Mouse (Mus musculus) cortical plate, adult 2 months (tissue): Measurements from ENCODE around the gene Cltb. TPM values are rescaled to one million over a fixed set of nuclear protein-coding genes. Genes with fewer than 3 reads are reported as not detected.
A peak's percentile ranks its signal among the peaks of the same experiment; 100 is the strongest.

Source experiments
- H3K27ac ChIP-seq: fragments of 200-500 bp; 2 replicates; pipeline ENCODE4 v1.5.1; 2012; ENCODE audit warnings: low read length, control low read depth, inconsistent platforms; ENCODE audit not compliant: insufficient read depth
- H3K4me1 ChIP-seq: fragments of 200-500 bp; 2 replicates; pipeline ENCODE4 v1.6.1; 2011; ENCODE audit warnings: low read length; ENCODE audit not compliant: control insufficient read depth, insufficient read depth
- H3K4me3 ChIP-seq: fragments of 200-500 bp; 2 replicates; pipeline ENCODE4 v1.5.1; 2011; ENCODE audit warnings: mild to moderate bottlenecking, low read length, control low read depth; ENCODE audit not compliant: insufficient read depth
- CTCF ChIP-seq: fragments of 200-500 bp; IDR thresholded peaks from 2 replicates; pipeline ENCODE4 v1.5.1; 2011; ENCODE audit warnings: mild to moderate bottlenecking, control low read depth, low read length; ENCODE audit not compliant: insufficient read depth; ENCODE audit errors: extremely low read depth
- POLR2A ChIP-seq: fragments of 200-500 bp; IDR thresholded peaks from 2 replicates; pipeline ENCODE4 v1.6.1; 2011; ENCODE audit warnings: mild to moderate bottlenecking, low read length, control low read depth; ENCODE audit not compliant: insufficient read depth; ENCODE audit errors: extremely low read depth
- polyA plus RNA-seq: library from polyadenylated mRNA; depleted of rRNA; stranded (reverse); fragments of >200 nt; gene quantifications from 2 replicates; pipeline ENCODE4 v1.2.3, GENCODE M21; 2012

Cltb gene
- polyA plus RNA-seq, 1 experiment: 289 TPM

- no peak for TF ChIP-seq CTCF
- no peak for TF ChIP-seq POLR2A
- H3K27ac ChIP-seq: no peak overlapping the region
These were observed 14.9 kb downstream of the Cltb start for GRCm38 (mm10) chr13:54596107-54596690.

GRCm38 (mm10) chr13:54593617-54594016 is 17.5 kb downstream of the Cltb start:
- TF ChIP-seq POLR2A: 0 out of 2 replicates have a peak, but pooled peaks have one; percentile 8
- no peak for TF ChIP-seq CTCF
- Histone ChIP-seq H3K27ac (no peak overlapping the region), H3K4me3 (no peak overlapping the region)

More at GRCm38 (mm10) chr13:54596107-54596690, 14.9 kb downstream of the Cltb start:
- peaks cover 5% of the 10 kb centered on the region; the same call in 1 of the 2 replicates for H3K4me1 ChIP-seq
- H3K4me3 ChIP-seq: no peak overlapping the region

GRCm38 (mm10) chr13:54591776-54592356 is 19.3 kb downstream of the Cltb start:
- Histone ChIP-seq H3K4me3 (peak overlapping the region; percentile 49), H3K4me1 (peaks cover 5% of the 10 kb centered on the region; the same call in 1 of the 2 replicates), H3K27ac (no peak overlapping the region)
- TF ChIP-seq CTCF (no peak), POLR2A (no peak)

More at GRCm38 (mm10) chr13:54593617-54594016, 17.5 kb downstream of the Cltb start:
- peaks cover 5% of the 10 kb centered on the region; the same call in 1 of the 2 replicates for H3K4me1 ChIP-seq

- Histone ChIP-seq H3K4me3 (peak within 1 kb of the TSS; percentile 49), H3K4me1 (peaks cover 5% of the 10 kb centered on the region; the same call in 1 of the 2 replicates), H3K27ac (peak within 1 kb of the TSS; percentile 74)
- TF ChIP-seq POLR2A (peak; percentile 88), CTCF (no peak)
These were observed 20.9 kb downstream of the Cltb start, which contains the start of the genes Nop16 and Higd2a for GRCm38 (mm10) chr13:54589996-54590951. Gene Nop16 (minus strand): TSS chr13:54590090. Gene Higd2a (plus strand): TSS chr13:54590207.

GRCm38 (mm10) chr13:54589414-54589995 is 21.6 kb downstream of the Cltb start:
- H3K4me3 ChIP-seq: peak overlapping the region; percentile 49
- peaks cover 5% of the 10 kb centered on the region; the same call in 1 of the 2 replicates for H3K4me1 ChIP-seq
- no peak for TF ChIP-seq CTCF
- no peak for TF ChIP-seq POLR2A
- H3K27ac ChIP-seq: no peak overlapping the region

GRCm38 (mm10) chr13:54585831-54586230 is 25.3 kb downstream of the Cltb start:
- H3K27ac ChIP-seq: no peak overlapping the region
- H3K4me3 ChIP-seq: no peak overlapping the region
- H3K4me1 ChIP-seq: no peaks in the 10 kb centered on the region; the same call in 1 of the 2 replicates
- no peak for TF ChIP-seq POLR2A
- TF ChIP-seq CTCF: no peak

- Histone ChIP-seq H3K4me3 (no peak overlapping the region), H3K27ac (no peak overlapping the region), H3K4me1 (no peaks in the 10 kb centered on the region)
- TF ChIP-seq CTCF (no peak), POLR2A (no peak)
These were observed 28.3 kb downstream of the Cltb start for GRCm38 (mm10) chr13:54582860-54583259.

- no peak overlapping the region for H3K27ac ChIP-seq
- TF ChIP-seq CTCF: no peak
- TF ChIP-seq POLR2A: 0 out of 2 replicates have a peak, but pooled peaks have one; percentile 7
- no peaks in the 10 kb centered on the region for H3K4me1 ChIP-seq
- H3K4me3 ChIP-seq: no peak overlapping the region
These were observed 29.0 kb downstream of the Cltb start for GRCm38 (mm10) chr13:54582126-54582525.

- Histone ChIP-seq H3K27ac (no peak overlapping the region), H3K4me3 (no peak overlapping the region), H3K4me1 (no peaks in the 10 kb centered on the region)
- TF ChIP-seq CTCF (no peak), POLR2A (no peak)
These were observed 29.8 kb downstream of the Cltb start for GRCm38 (mm10) chr13:54581385-54581784.
